Mouse (Mus musculus): ENCODE results near the gene Gm38392.

- TF ChIP-seq CTCF (IDR thresholded peaks at IDR 0.05; ENCODE audit: extremely low read depth, insufficient read length, insufficient replicate concordance, low read depth, low read length) (no peak), POLR2A (IDR thresholded peaks at IDR 0.05; ENCODE audit: low read depth, low read length) (no peak)
Measured at GRCm38 (mm10) chr3:88252739-88253138, 34.3 kb downstream of the Gm38392 start.
